Mouse (Mus musculus): ENCODE data around the gene Mgp.

DNA sequence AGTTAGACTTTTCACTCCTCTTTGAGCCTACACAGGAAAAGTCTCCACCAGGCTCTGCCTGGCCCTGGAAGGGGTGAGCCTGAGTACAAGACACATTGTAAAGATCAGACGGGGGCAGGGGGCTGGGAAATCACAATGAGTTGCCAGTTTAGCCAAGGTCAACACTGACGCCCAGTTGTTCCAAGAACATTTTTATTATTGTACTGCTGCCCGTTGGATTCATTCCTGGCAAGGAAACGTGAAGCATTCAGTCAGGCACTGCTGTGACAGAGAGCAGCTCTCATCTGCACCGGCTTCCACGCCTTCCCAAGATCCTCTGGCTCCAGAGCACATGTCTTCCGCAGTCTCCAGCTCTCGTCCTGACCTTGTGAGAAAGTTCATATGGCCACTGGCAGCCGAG, 12.2 kb upstream of the Mgp start:
- TF ChIP-seq CTCF (IDR thresholded peaks at IDR 0.05; ENCODE audit: control insufficient read depth, insufficient read depth, low read length): no peak
- no peak for TF ChIP-seq POLR2A (IDR thresholded peaks at IDR 0.05; ENCODE audit: borderline replicate concordance, control insufficient read depth, low read depth, low read length)
